Mouse (Mus musculus): ENCODE data around the gene Fam126b.
"Not testable (repeated sequence)": the region's sequence is repeated elsewhere in the genome, so short reads cannot be mapped to it uniquely, and the experiment has no call there.

Gene Fam126b

GRCm38 (mm10) chr1:58586171-58586997, at the start of gene Fam126b, which contains the start of gene Ndufb3:
Gene Fam126b, minus strand, starts transcription at chr1:58586323.
Gene Ndufb3, plus strand, starts transcription at chr1:58586384.
- peak; percentile 84 for DNase-seq (ENCODE audit: low spot score)

- DNase-seq (ENCODE audit: low spot score), result not testable (repeated sequence)
Observed at GRCm38 (mm10) chr1:58628847-58629246, 42.7 kb upstream of the Fam126b start.

- no peak for DNase-seq (ENCODE audit: low spot score)
Observed at GRCm38 (mm10) chr1:58621996-58622748, 36.0 kb upstream of the Fam126b start.

GRCm38 (mm10) chr1:58621251-58621650, 35.1 kb upstream of the Fam126b start:
- no peak for DNase-seq (ENCODE audit: low spot score)

GRCm38 (mm10) chr1:58618766-58619165, 32.6 kb upstream of the Fam126b start:
- no peak for DNase-seq (ENCODE audit: low spot score)

- no peak for DNase-seq (ENCODE audit: low spot score)
Observed at GRCm38 (mm10) chr1:58617978-58618668, 32.0 kb upstream of the Fam126b start.

- DNase-seq (ENCODE audit: low spot score), result no peak
Observed at GRCm38 (mm10) chr1:58617076-58617475, 31.0 kb upstream of the Fam126b start.

- no peak for DNase-seq (ENCODE audit: low spot score)
Observed at GRCm38 (mm10) chr1:58616176-58616575, 30.1 kb upstream of the Fam126b start.

- DNase-seq (ENCODE audit: low spot score), result no peak
Observed at GRCm38 (mm10) chr1:58615146-58615545, 29.0 kb upstream of the Fam126b start.

- DNase-seq (ENCODE audit: low spot score), result no peak
Observed at GRCm38 (mm10) chr1:58614424-58614823, 28.3 kb upstream of the Fam126b start.

GRCm38 (mm10) chr1:58613786-58614185, 27.7 kb upstream of the Fam126b start:
- no peak for DNase-seq (ENCODE audit: low spot score)

GRCm38 (mm10) chr1:58610611-58611010, 24.5 kb upstream of the Fam126b start:
- DNase-seq (ENCODE audit: low spot score), result no peak

GRCm38 (mm10) chr1:58610166-58610565, 24.0 kb upstream of the Fam126b start:
- DNase-seq (ENCODE audit: low spot score), result no peak

GRCm38 (mm10) chr1:58609591-58609990, 23.5 kb upstream of the Fam126b start:
- DNase-seq (ENCODE audit: low spot score), result not testable (repeated sequence)

GRCm38 (mm10) chr1:58603738-58604137, 17.6 kb upstream of the Fam126b start:
- DNase-seq (ENCODE audit: low spot score), result no peak

GRCm38 (mm10) chr1:58602681-58603080, 16.6 kb upstream of the Fam126b start:
- DNase-seq (ENCODE audit: low spot score), result no peak

GRCm38 (mm10) chr1:58587491-58587890, 1.4 kb upstream of the Fam126b start:
- no peak for DNase-seq (ENCODE audit: low spot score)

- peak; percentile 17 for DNase-seq (ENCODE audit: low spot score)
Observed at GRCm38 (mm10) chr1:58585373-58586170, 551 bp downstream of the Fam126b start.

GRCm38 (mm10) chr1:58584271-58584670, 1.9 kb downstream of the Fam126b start:
- no peak for DNase-seq (ENCODE audit: low spot score)

- DNase-seq (ENCODE audit: low spot score), result no peak
Observed at GRCm38 (mm10) chr1:58582611-58583010, 3.5 kb downstream of the Fam126b start.

GRCm38 (mm10) chr1:58579179-58579578, 6.9 kb downstream of the Fam126b start:
- DNase-seq (ENCODE audit: low spot score), result peak; percentile 25

- no peak for DNase-seq (ENCODE audit: low spot score)
Observed at GRCm38 (mm10) chr1:58570437-58570836, 15.7 kb downstream of the Fam126b start.

Data from spleen, adult 12 weeks (tissue).